Mouse (Mus musculus) heart, embryonic 12.5 days (tissue): ENCODE data around the gene Col23a1. TPM values are rescaled to one million over a fixed set of nuclear protein-coding genes. Genes with fewer than 3 reads are reported as not detected.
"Not testable (repeated sequence)": the region's sequence is repeated elsewhere in the genome, so short reads cannot be mapped to it uniquely, and the experiment has no call there.

Source experiments
- ATAC-seq: fragments of 200-750 bp; cut with Nextera tagmentation; 2 replicates; pipeline ENCODE4 v1.8.0; 2017; ENCODE audit warnings: moderate TSS enrichment, moderate library complexity; ENCODE audit not compliant: insufficient number of reproducible peaks, low FRiP score
- H3K27ac ChIP-seq: fragments of 300-500 bp; sonication (generic); 2 replicates; pipeline ENCODE4 v1.5.1; 2016; ENCODE audit warnings: mild to moderate bottlenecking, moderate library complexity; ENCODE audit not compliant: poor library complexity, severe bottlenecking
- H3K27me3 ChIP-seq: fragments of 300-500 bp; sonication (generic); replicated peaks from 2 replicates; pipeline ENCODE4 v1.6.1; 2016; ENCODE audit warnings: mild to moderate bottlenecking, moderate library complexity
- H3K36me3 ChIP-seq: fragments of 300-500 bp; sonication (generic); 2 replicates; pipeline ENCODE4 v1.6.1; 2016; ENCODE audit warnings: mild to moderate bottlenecking, moderate library complexity
- H3K4me1 ChIP-seq: fragments of 300-500 bp; sonication (generic); replicated peaks from 2 replicates; pipeline ENCODE4 v1.6.1; 2016; ENCODE audit warnings: mild to moderate bottlenecking
- H3K4me2 ChIP-seq: fragments of 300-500 bp; sonication (generic); 2 replicates; pipeline ENCODE4 v1.6.1; 2016; ENCODE audit warnings: mild to moderate bottlenecking, moderate library complexity
- H3K4me3 ChIP-seq: fragments of 300-500 bp; sonication (generic); 2 replicates; pipeline ENCODE4 v1.5.1; 2016; ENCODE audit warnings: mild to moderate bottlenecking
- H3K9ac ChIP-seq: fragments of 300-500 bp; sonication (generic); 2 replicates; pipeline ENCODE4 v1.6.1; 2016; ENCODE audit warnings: mild to moderate bottlenecking, moderate library complexity
- H3K9me3 ChIP-seq: fragments of 300-500 bp; sonication (generic); replicated peaks from 2 replicates; pipeline ENCODE4 v1.6.1; 2016; ENCODE audit warnings: mild to moderate bottlenecking, moderate library complexity
- WGBS: fragments of 180-500 bp; shearing (Covaris S2); methylation state at CpG from one replicate; pipeline ENCODE4 v1.1.7; 2016; 5-methylcytosine and 5-hydroxymethylcytosine counted together
- polyA plus RNA-seq: library from polyadenylated mRNA; unstranded; fragments of >200 nt; fragmentation: Nextera tagmentation; extraction: Ambion mirVana; gene quantifications from 2 replicates; pipeline ENCODE4 v1.2.1, GENCODE M21; 2016

Col23a1 gene
- polyA plus RNA-seq, 1 experiment from 2014 or later, result 16.4 TPM

GRCm38 (mm10) chr11:51349665-51350064 lies 59.9 kb downstream of the Col23a1 start:
- Histone ChIP-seq H3K27ac (no peak overlapping the region), H3K4me1 (peaks cover 8% of the 10 kb centered on the region; the same call in 1 of the 2 replicates), H3K4me2 (no peak overlapping the region), H3K27me3 (peaks cover 12% of the 10 kb centered on the region), H3K9me3 (no peaks in the 10 kb centered on the region), H3K9ac (no peak overlapping the region), H3K36me3 (no peaks in the 10 kb centered on the region), H3K4me3 (no peak overlapping the region)
- ATAC-seq, result no peak

GRCm38 (mm10) chr11:51351151-51351550 lies 61.4 kb downstream of the Col23a1 start:
- ATAC-seq, result no peak
- Histone ChIP-seq H3K4me2 (no peak overlapping the region), H3K4me3 (no peak overlapping the region), H3K27ac (no peak overlapping the region), H3K9me3 (no peaks in the 10 kb centered on the region), H3K27me3 (peaks cover 12% of the 10 kb centered on the region), H3K36me3 (no peaks in the 10 kb centered on the region), H3K4me1 (peaks cover 8% of the 10 kb centered on the region; the same call in 1 of the 2 replicates), H3K9ac (no peak overlapping the region)
- WGBS, result 66% methylated on average over 9 of the region's 9 CpGs

GRCm38 (mm10) chr11:51351841-51352240 lies 62.1 kb downstream of the Col23a1 start:
- Histone ChIP-seq H3K9me3 (no peaks in the 10 kb centered on the region), H3K27me3 (peaks cover 12% of the 10 kb centered on the region), H3K4me2 (no peak overlapping the region), H3K9ac (no peak overlapping the region), H3K36me3 (no peaks in the 10 kb centered on the region), H3K4me1 (peaks cover 8% of the 10 kb centered on the region; the same call in 1 of the 2 replicates), H3K4me3 (no peak overlapping the region), H3K27ac (no peak overlapping the region)
- 55% methylated on average over 5 of the region's 5 CpGs for whole genome bisulfite sequencing
- ATAC-seq, result no peak

GRCm38 (mm10) chr11:51353746-51354145 lies 64.0 kb downstream of the Col23a1 start:
- Histone ChIP-seq H3K9ac (no peak overlapping the region), H3K4me3 (no peak overlapping the region), H3K27ac (no peak overlapping the region), H3K9me3 (no peaks in the 10 kb centered on the region), H3K4me2 (no peak overlapping the region), H3K36me3 (no peaks in the 10 kb centered on the region), H3K4me1 (peaks cover 8% of the 10 kb centered on the region; the same call in 1 of the 2 replicates), H3K27me3 (peaks cover 12% of the 10 kb centered on the region; the same call in 1 of the 2 replicates)
- 69% methylated on average over 5 of the region's 5 CpGs for WGBS
- no peak for ATAC-seq

GRCm38 (mm10) chr11:51358981-51359380 lies 69.3 kb downstream of the Col23a1 start:
- H3K27ac ChIP-seq, H3K4me2 ChIP-seq, H3K9ac ChIP-seq, H3K36me3 ChIP-seq, H3K9me3 ChIP-seq, ATAC-seq, H3K4me1 ChIP-seq, H3K27me3 ChIP-seq, H3K4me3 ChIP-seq: not testable (repeated sequence)
- 88% methylated on average over 9 of the region's 9 CpGs for WGBS

GRCm38 (mm10) chr11:51364353-51364752 lies 74.6 kb downstream of the Col23a1 start:
- ATAC-seq, result no peak
- WGBS, result 61% methylated on average over 5 of the region's 5 CpGs
- H3K4me3 ChIP-seq, result no peak overlapping the region
- no peak overlapping the region for H3K4me2 ChIP-seq
- peaks cover 6% of the 10 kb centered on the region; the same call in 1 of the 2 replicates for H3K4me1 ChIP-seq
- H3K27ac ChIP-seq, result no peak overlapping the region
- no peak overlapping the region for H3K9ac ChIP-seq
- no peaks in the 10 kb centered on the region for H3K36me3 ChIP-seq
- H3K27me3 ChIP-seq, result no peaks in the 10 kb centered on the region
- H3K9me3 ChIP-seq, result no peaks in the 10 kb centered on the region; the same call in 1 of the 2 replicates

GRCm38 (mm10) chr11:51367334-51367733 lies 77.6 kb downstream of the Col23a1 start:
- ATAC-seq, result no peak
- peaks cover 28% of the 10 kb centered on the region for H3K4me1 ChIP-seq
- no peak overlapping the region for H3K27ac ChIP-seq
- H3K36me3 ChIP-seq, result no peaks in the 10 kb centered on the region
- no peak overlapping the region for H3K9ac ChIP-seq
- no peaks in the 10 kb centered on the region for H3K27me3 ChIP-seq
- no peaks in the 10 kb centered on the region; the same call in 1 of the 2 replicates for H3K9me3 ChIP-seq
- no peak overlapping the region for H3K4me3 ChIP-seq
- H3K4me2 ChIP-seq, result no peak overlapping the region
- 44% methylated on average over 5 of the region's 5 CpGs for WGBS

- Histone ChIP-seq H3K4me1 (peaks cover 28% of the 10 kb centered on the region), H3K9me3 (no peaks in the 10 kb centered on the region; the same call in 1 of the 2 replicates), H3K27ac (no peak overlapping the region; the same call in 1 of the 2 replicates), H3K4me3 (no peak overlapping the region), H3K36me3 (no peaks in the 10 kb centered on the region), H3K9ac (no peak overlapping the region), H3K27me3 (no peaks in the 10 kb centered on the region; the same call in 1 of the 2 replicates), H3K4me2 (peak overlapping the region; percentile 13)
- WGBS, result 25% methylated on average over 4 of the region's 4 CpGs
- peak; percentile 36; the same call in 1 of the 2 replicates for ATAC-seq
Observed at GRCm38 (mm10) chr11:51370273-51370672, 80.6 kb downstream of the Col23a1 start.

- no peak overlapping the region for H3K4me2 ChIP-seq
- no peak overlapping the region for H3K27ac ChIP-seq
- no peak for ATAC-seq
Observed at GRCm38 (mm10) chr11:51371321-51371720, 81.6 kb downstream of the Col23a1 start.

GRCm38 (mm10) chr11:51371926-51372325 lies 82.2 kb downstream of the Col23a1 start:
- Histone ChIP-seq H3K27ac (no peak overlapping the region), H3K9me3 (no peaks in the 10 kb centered on the region), H3K27me3 (no peaks in the 10 kb centered on the region; the same call in 1 of the 2 replicates), H3K4me3 (no peak overlapping the region), H3K36me3 (no peaks in the 10 kb centered on the region), H3K4me1 (peaks cover 27% of the 10 kb centered on the region), H3K4me2 (no peak overlapping the region), H3K9ac (no peak overlapping the region)
- 87% methylated on average over 1 of the region's 1 CpGs for WGBS
- ATAC-seq, result no peak

More at GRCm38 (mm10) chr11:51371321-51371720, 81.6 kb downstream of the Col23a1 start:
- Histone ChIP-seq H3K4me3 (no peak overlapping the region), H3K36me3 (no peaks in the 10 kb centered on the region), H3K9ac (no peak overlapping the region), H3K27me3 (no peaks in the 10 kb centered on the region; the same call in 1 of the 2 replicates), H3K4me1 (peaks cover 28% of the 10 kb centered on the region), H3K9me3 (no peaks in the 10 kb centered on the region)
- WGBS, result 74% methylated on average over 4 of the region's 4 CpGs

- H3K4me2 ChIP-seq, result no peak overlapping the region
- H3K27me3 ChIP-seq, result peaks cover 3% of the 10 kb centered on the region; the same call in 1 of the 2 replicates
- ATAC-seq, result 0 out of 2 replicates have a peak, but pooled peaks have one; percentile 33
- H3K27ac ChIP-seq, result no peak overlapping the region
- H3K4me1 ChIP-seq, result no peaks in the 10 kb centered on the region
- no peak overlapping the region for H3K9ac ChIP-seq
- H3K9me3 ChIP-seq, result no peaks in the 10 kb centered on the region
- WGBS, result 65% methylated on average over 5 of the region's 5 CpGs
- no peak overlapping the region for H3K4me3 ChIP-seq
- H3K36me3 ChIP-seq, result no peaks in the 10 kb centered on the region
Observed at GRCm38 (mm10) chr11:51377199-51377598, 87.5 kb downstream of the Col23a1 start.

GRCm38 (mm10) chr11:51388892-51389340 lies 99.2 kb downstream of the Col23a1 start:
- H3K4me3 ChIP-seq, result no peak overlapping the region
- H3K36me3 ChIP-seq, result no peaks in the 10 kb centered on the region
- H3K9me3 ChIP-seq, result no peaks in the 10 kb centered on the region
- H3K27me3 ChIP-seq, result peaks cover 14% of the 10 kb centered on the region
- peaks cover 10% of the 10 kb centered on the region for H3K4me1 ChIP-seq
- no peak overlapping the region for H3K27ac ChIP-seq
- H3K4me2 ChIP-seq, result no peak overlapping the region
- 60% methylated on average over 8 of the region's 8 CpGs for WGBS
- no peak for ATAC-seq
- no peak overlapping the region for H3K9ac ChIP-seq
